Mouse (Mus musculus): Measurements from ENCODE around the gene Nrn1l. TPM values are rescaled to one million over a fixed set of nuclear protein-coding genes. Genes with fewer than 3 reads are reported as not detected.

Nrn1l gene
- total RNA-seq (2014; rRNA removed) (0.92 TPM in 1 of 2 replicates, not detected in the other), polyA plus RNA-seq (2015; fragmentation: Nextera tagmentation; extraction: Ambion mirVana) (0.36 and 1.2 TPM in 2 replicates)

DNA sequence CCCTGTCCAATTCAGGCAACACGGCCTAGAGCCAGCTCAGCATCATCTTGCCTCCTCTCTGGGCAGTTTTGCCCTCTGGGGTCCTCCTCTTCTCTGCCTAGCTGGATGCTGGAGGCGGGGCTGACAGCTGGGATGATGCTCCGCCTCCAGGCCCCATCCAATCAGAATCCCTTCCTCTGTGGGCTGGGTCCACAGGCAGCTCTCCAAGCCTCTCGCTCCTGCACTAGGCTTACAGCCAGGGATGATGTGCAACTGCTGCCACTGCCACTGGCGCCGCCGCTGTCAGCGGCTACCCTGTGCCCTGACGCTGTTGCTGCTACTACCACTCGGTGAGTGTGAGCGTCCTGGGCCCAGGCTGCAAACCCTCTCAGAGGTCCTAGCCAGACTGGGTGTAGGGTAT is at the start of gene Nrn1l:
TSS of gene Nrn1l (plus strand) at position 229 of the 400 bp plus-strand sequence.
- WGBS: 4% methylated on average over 11 of the region's 11 CpGs
- peak; percentile 78 for DNase-seq
- no peaks in the 10 kb centered on the region for H3K27me3 ChIP-seq (ENCODE audit: insufficient read depth, low read length)

GRCm38 (mm10) chr8:105846678-105847077 is 46.7 kb upstream of the Nrn1l start:
- Histone ChIP-seq H3K4me1 (ENCODE audit: insufficient read depth) (peaks cover 4% of the 10 kb centered on the region; the same call in 1 of the 2 replicates), H3K9me3 (ENCODE audit: low read length) (no peaks in the 10 kb centered on the region), H3K4me3 (ENCODE audit: low read depth, low read length) (no peak overlapping the region), H3K36me3 (ENCODE audit: insufficient read depth) (peaks cover 54% of the 10 kb centered on the region), H3K4me2 (ENCODE audit: low read depth) (no peak overlapping the region), H3K27me3 (ENCODE audit: insufficient read depth, low read length) (no peaks in the 10 kb centered on the region), H3K9ac (no peak overlapping the region), H3K27ac (ENCODE audit: low read depth, low read length) (no peak overlapping the region)
- ATAC-seq (no peak), DNase-seq (no peak)
- TF ChIP-seq CTCF (IDR thresholded peaks at IDR 0.05; ENCODE audit: low read depth): no peak
- 94% methylated on average over 11 of the region's 11 CpGs for WGBS

More for the DNA sequence above, at the start of gene Nrn1l:
- Histone ChIP-seq H3K4me2 (ENCODE audit: low read depth) (no peak within 1 kb of the TSS), H3K9me3 (ENCODE audit: low read length) (no peaks in the 10 kb centered on the region), H3K9ac (no peak within 1 kb of the TSS), H3K4me1 (ENCODE audit: insufficient read depth) (no peaks in the 10 kb centered on the region), H3K36me3 (ENCODE audit: insufficient read depth) (peaks cover 54% of the 10 kb centered on the region), H3K4me3 (ENCODE audit: low read depth, low read length) (no peak within 1 kb of the TSS), H3K27ac (ENCODE audit: low read depth, low read length) (no peak within 1 kb of the TSS)
- ATAC-seq: peak; percentile 87
- TF ChIP-seq CTCF (IDR thresholded peaks at IDR 0.05; ENCODE audit: low read depth): no peak

- H3K4me3 ChIP-seq (ENCODE audit: low read depth, low read length): no peak overlapping the region
- H3K4me1 ChIP-seq (ENCODE audit: insufficient read depth): peaks cover 4% of the 10 kb centered on the region; the same call in 1 of the 2 replicates
- H3K9me3 ChIP-seq (ENCODE audit: low read length): no peaks in the 10 kb centered on the region
- no peaks in the 10 kb centered on the region for H3K27me3 ChIP-seq (ENCODE audit: insufficient read depth, low read length)
- WGBS: 86% methylated on average over 4 of the region's 4 CpGs
- no peak for TF ChIP-seq CTCF (IDR thresholded peaks at IDR 0.05; ENCODE audit: low read depth)
- no peak overlapping the region for H3K4me2 ChIP-seq (ENCODE audit: low read depth)
- H3K9ac ChIP-seq: no peak overlapping the region
- ATAC-seq: no peak
- DNase-seq: no peak
- peaks cover 39% of the 10 kb centered on the region for H3K36me3 ChIP-seq (ENCODE audit: insufficient read depth)
- H3K27ac ChIP-seq (ENCODE audit: low read depth, low read length): no peak overlapping the region
Observed at GRCm38 (mm10) chr8:105850014-105850413, 43.4 kb upstream of the Nrn1l start.

- H3K9me3 ChIP-seq (ENCODE audit: low read length): no peaks in the 10 kb centered on the region
- H3K4me1 ChIP-seq (ENCODE audit: insufficient read depth): peaks cover 4% of the 10 kb centered on the region; the same call in 1 of the 2 replicates
- ATAC-seq (no peak), DNase-seq (no peak)
- whole genome bisulfite sequencing: 76% methylated on average over 7 of the region's 7 CpGs
- peak overlapping the region; percentile 10; the same call in 1 of the 2 replicates for H3K4me2 ChIP-seq (ENCODE audit: low read depth)
- no peak for TF ChIP-seq CTCF (IDR thresholded peaks at IDR 0.05; ENCODE audit: low read depth)
- H3K4me3 ChIP-seq (ENCODE audit: low read depth, low read length): no peak overlapping the region
- peaks cover 35% of the 10 kb centered on the region for H3K36me3 ChIP-seq (ENCODE audit: insufficient read depth)
- H3K9ac ChIP-seq: no peak overlapping the region
- H3K27ac ChIP-seq (ENCODE audit: low read depth, low read length): no peak overlapping the region
- H3K27me3 ChIP-seq (ENCODE audit: insufficient read depth, low read length): no peaks in the 10 kb centered on the region
Observed at GRCm38 (mm10) chr8:105850611-105851010, 42.8 kb upstream of the Nrn1l start.

GRCm38 (mm10) chr8:105851651-105852143 is 41.7 kb upstream of the Nrn1l start:
- ATAC-seq (peak; percentile 90), DNase-seq (peak; percentile 95)
- peak overlapping the region; percentile 75 for H3K4me3 ChIP-seq (ENCODE audit: low read depth, low read length)
- peak overlapping the region; percentile 81 for H3K27ac ChIP-seq (ENCODE audit: low read depth, low read length)
- peak overlapping the region; percentile 68 for H3K4me2 ChIP-seq (ENCODE audit: low read depth)
- peaks cover 13% of the 10 kb centered on the region; the same call in 1 of the 2 replicates for H3K4me1 ChIP-seq (ENCODE audit: insufficient read depth)
- under 1% methylated on average over 34 of the region's 34 CpGs for WGBS
- peak overlapping the region; percentile 66 for H3K9ac ChIP-seq
- TF ChIP-seq CTCF (IDR thresholded peaks at IDR 0.05; ENCODE audit: low read depth): no peak
- no peaks in the 10 kb centered on the region for H3K9me3 ChIP-seq (ENCODE audit: low read length)
- H3K27me3 ChIP-seq (ENCODE audit: insufficient read depth, low read length): no peaks in the 10 kb centered on the region
- peaks cover 24% of the 10 kb centered on the region for H3K36me3 ChIP-seq (ENCODE audit: insufficient read depth)

DNA sequence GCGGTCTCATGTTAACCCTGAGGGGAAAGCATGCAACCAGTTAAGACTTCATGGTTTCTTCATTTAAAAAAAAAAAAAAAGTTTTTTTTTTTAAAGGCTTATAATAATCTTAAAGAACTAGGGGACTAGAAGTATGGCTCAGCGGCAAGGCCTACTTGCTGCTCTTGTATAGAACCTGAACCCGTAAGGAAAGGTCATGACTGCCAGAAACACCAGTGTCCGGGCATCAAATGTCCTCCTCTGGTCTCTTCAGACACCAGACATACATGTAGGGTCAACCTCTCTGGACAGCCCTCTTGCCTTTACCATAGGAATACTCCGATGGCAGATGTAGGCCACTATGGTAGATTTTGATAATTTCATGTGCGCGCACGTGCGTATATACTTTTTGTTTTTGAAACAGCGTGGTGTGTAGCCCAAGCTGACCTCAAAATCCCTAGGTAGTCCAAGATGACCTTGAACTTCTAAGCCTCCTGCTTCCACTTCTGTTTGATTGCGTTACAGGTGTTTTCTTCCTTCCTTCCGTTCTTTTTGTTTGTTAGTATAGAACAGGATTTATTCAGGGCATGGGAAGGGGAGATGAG is 41.1 kb upstream of the Nrn1l start:
- Histone ChIP-seq H3K9me3 (ENCODE audit: low read length) (no peaks in the 10 kb centered on the region), H3K36me3 (ENCODE audit: insufficient read depth) (peaks cover 19% of the 10 kb centered on the region), H3K27ac (ENCODE audit: low read depth, low read length) (no peak overlapping the region), H3K4me1 (ENCODE audit: insufficient read depth) (peaks cover 16% of the 10 kb centered on the region; the same call in 1 of the 2 replicates), H3K27me3 (ENCODE audit: insufficient read depth, low read length) (no peaks in the 10 kb centered on the region), H3K4me3 (ENCODE audit: low read depth, low read length) (0 out of 2 replicates have a peak overlapping the region, but pooled peaks have one; percentile 75), H3K9ac (no peak overlapping the region), H3K4me2 (ENCODE audit: low read depth) (no peak overlapping the region)
- ATAC-seq (no peak), DNase-seq (no peak)
- 82% methylated on average over 12 of the region's 12 CpGs for WGBS
- no peak for TF ChIP-seq CTCF (IDR thresholded peaks at IDR 0.05; ENCODE audit: low read depth)

- 94% methylated on average over 3 of the region's 3 CpGs for WGBS
- no peak for TF ChIP-seq CTCF (IDR thresholded peaks at IDR 0.05; ENCODE audit: low read depth)
- H3K36me3 ChIP-seq (ENCODE audit: insufficient read depth): peaks cover 12% of the 10 kb centered on the region
- DNase-seq: no peak
- no peaks in the 10 kb centered on the region for H3K27me3 ChIP-seq (ENCODE audit: insufficient read depth, low read length)
- H3K4me2 ChIP-seq (ENCODE audit: low read depth): no peak within 1 kb of the TSS
- H3K4me1 ChIP-seq (ENCODE audit: insufficient read depth): peaks cover 21% of the 10 kb centered on the region; the same call in 1 of the 2 replicates
- no peak within 1 kb of the TSS for H3K27ac ChIP-seq (ENCODE audit: low read depth, low read length)
- no peak within 1 kb of the TSS for H3K4me3 ChIP-seq (ENCODE audit: low read depth, low read length)
- ATAC-seq: no peak
- no peaks in the 10 kb centered on the region for H3K9me3 ChIP-seq (ENCODE audit: low read length)
- no peak within 1 kb of the TSS for H3K9ac ChIP-seq
Observed at GRCm38 (mm10) chr8:105853178-105853577, 40.2 kb upstream of the Nrn1l start, which contains the start of gene Cenpt. TSS of gene Cenpt (minus strand) at chr8:105853278.

Data from forebrain, postnatal 0 days (tissue).